Mouse (Mus musculus) intestine, postnatal 0 days (tissue): ENCODE measurements around the gene Zfp423. TPM values are rescaled to one million over a fixed set of nuclear protein-coding genes. Genes with fewer than 3 reads are reported as not detected.

ENCODE experiments used
- ATAC-seq: fragments of 200-750 bp; cut with Nextera tagmentation; 2 replicates; pipeline ENCODE4 v1.8.0; 2017; ENCODE audit warnings: mild to moderate bottlenecking, moderate TSS enrichment, moderate library complexity
- H3K27ac ChIP-seq: fragments of 300-500 bp; sonication (generic); 2 replicates; pipeline ENCODE4 v1.5.1; 2014; ENCODE audit warnings: mild to moderate bottlenecking, low read depth, low read length, moderate library complexity
- H3K27me3 ChIP-seq: fragments of 300-500 bp; sonication (generic); replicated peaks from 2 replicates; pipeline ENCODE4 v1.6.1; 2014; ENCODE audit warnings: low read length, mixed read lengths; ENCODE audit not compliant: control insufficient read depth, insufficient read depth
- H3K36me3 ChIP-seq: fragments of 300-500 bp; sonication (generic); 2 replicates; pipeline ENCODE4 v1.6.1; 2014; ENCODE audit warnings: mild to moderate bottlenecking, moderate library complexity; ENCODE audit not compliant: control insufficient read depth, insufficient read depth
- H3K4me1 ChIP-seq: fragments of 300-500 bp; sonication (generic); replicated peaks from 2 replicates; pipeline ENCODE4 v1.6.1; 2014; ENCODE audit warnings: antibody characterized with exemption, low read length, mixed read lengths; ENCODE audit not compliant: control insufficient read depth, insufficient read depth
- H3K4me2 ChIP-seq: fragments of 300-500 bp; sonication (generic); replicated peaks from 2 replicates; pipeline ENCODE4 v1.6.1; 2014; ENCODE audit warnings: low read depth, mild to moderate bottlenecking, moderate library complexity
- H3K4me3 ChIP-seq: fragments of 300-500 bp; sonication (generic); 2 replicates; pipeline ENCODE4 v1.5.1; 2014; ENCODE audit warnings: low read depth, low read length
- H3K9ac ChIP-seq: fragments of 300-500 bp; sonication (generic); 2 replicates; pipeline ENCODE4 v1.6.1; 2014; ENCODE audit warnings: mild to moderate bottlenecking, low read depth, low read length
- H3K9me3 ChIP-seq: fragments of 300-500 bp; sonication (generic); 2 replicates; pipeline ENCODE4 v1.6.1; 2016; ENCODE audit warnings: mixed run types; ENCODE audit not compliant: control insufficient read depth
- CTCF ChIP-seq: sonication (generic); IDR thresholded peaks from 2 replicates; pipeline ENCODE4 v1.5.1; 2016; ENCODE audit warnings: low read depth, mild to moderate bottlenecking, control low read depth, antibody characterized with exemption, moderate library complexity
- WGBS: fragments of 180-500 bp; shearing (Covaris S2); extraction: QIAGEN DNeasy Blood & Tissue Kit; methylation state at CpG from one replicate; pipeline ENCODE4 v1.1.7; 2014; 5-methylcytosine and 5-hydroxymethylcytosine counted together
- polyA plus RNA-seq: library from polyadenylated mRNA; unstranded; fragments of >200 nt; fragmentation: Nextera tagmentation; extraction: Ambion mirVana; gene quantifications from 2 replicates; pipeline ENCODE4 v1.2.1, GENCODE M21; 2015

Zfp423 gene
- polyA plus RNA-seq, 1 experiment from 2014 or later = 1.6 TPM

DNA sequence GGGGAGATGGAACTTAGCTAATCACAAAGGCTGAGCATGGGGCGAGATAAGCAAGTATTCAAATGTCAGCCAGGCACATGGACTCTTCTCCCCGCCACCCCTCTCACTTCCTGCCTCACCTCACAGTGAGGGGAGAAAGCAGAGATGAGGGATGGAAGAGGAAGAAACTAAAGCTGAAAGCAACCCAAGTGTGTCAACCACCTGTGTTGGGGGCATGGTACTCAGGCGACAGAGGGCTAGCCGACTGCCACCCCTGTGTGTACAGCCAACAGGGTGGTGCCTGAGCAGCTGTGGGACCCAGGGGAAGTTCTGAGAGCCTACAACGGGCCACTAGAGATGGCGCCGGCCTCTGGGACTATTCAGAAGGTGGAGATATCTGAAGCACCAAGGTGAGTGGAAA lies 327.6 kb downstream of the Zfp423 start:
- Histone ChIP-seq H3K27ac (no peak overlapping the region), H3K9me3 (no peaks in the 10 kb centered on the region), H3K4me3 (no peak overlapping the region), H3K4me2 (no peak overlapping the region), H3K27me3 (no peaks in the 10 kb centered on the region), H3K4me1 (no peaks in the 10 kb centered on the region), H3K36me3 (no peaks in the 10 kb centered on the region), H3K9ac (no peak overlapping the region)
- TF ChIP-seq CTCF = no peak
- ATAC-seq = no peak
- 77% methylated on average over 7 of the region's 7 CpGs for WGBS

DNA sequence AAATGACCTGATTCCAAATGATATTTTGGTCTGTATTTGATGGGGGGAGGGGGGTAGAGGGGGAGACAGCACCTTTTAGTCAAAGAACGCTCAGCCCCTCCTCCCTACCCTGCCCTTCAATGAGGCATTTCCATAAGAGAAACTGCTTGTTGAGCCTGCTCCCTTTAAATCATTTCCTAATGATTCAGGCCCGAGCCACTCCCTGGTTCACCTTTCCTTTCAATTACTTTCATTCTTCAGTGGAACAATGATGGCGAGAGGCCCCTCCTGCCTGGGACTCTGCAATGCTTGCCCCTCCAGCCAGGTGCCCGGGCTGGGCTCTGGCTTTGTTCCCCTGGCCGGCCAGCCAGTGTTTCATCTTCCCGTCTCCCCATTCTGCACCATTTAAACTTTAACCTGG lies 329.7 kb downstream of the Zfp423 start:
- no peak for ATAC-seq
- H3K4me2 ChIP-seq = no peak overlapping the region
- 32% methylated on average over 6 of the region's 6 CpGs for WGBS

DNA sequence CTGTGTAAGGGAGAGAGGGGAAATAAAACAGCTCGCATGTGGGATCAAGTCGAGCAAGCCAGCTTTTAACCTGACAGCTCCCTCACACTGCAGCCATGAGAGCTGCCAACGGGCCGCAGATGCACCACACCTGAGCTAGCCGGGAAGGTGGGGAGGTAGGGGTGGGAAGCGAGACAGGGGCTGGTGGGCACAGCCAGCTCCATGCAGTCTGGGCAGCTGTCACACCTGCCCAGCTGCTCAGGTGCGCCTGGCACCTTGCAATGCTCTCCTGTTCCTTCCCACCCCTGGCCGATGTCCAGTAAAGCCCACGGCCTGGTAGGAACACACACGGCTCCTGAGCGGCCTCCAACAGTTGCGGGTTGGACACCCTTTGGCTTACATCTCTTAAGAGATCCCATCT lies 338.2 kb downstream of the Zfp423 start:
- Histone ChIP-seq H3K9ac (no peak overlapping the region), H3K4me3 (no peak overlapping the region), H3K4me1 (no peaks in the 10 kb centered on the region), H3K9me3 (no peaks in the 10 kb centered on the region), H3K4me2 (no peak overlapping the region), H3K27ac (no peak overlapping the region), H3K27me3 (no peaks in the 10 kb centered on the region), H3K36me3 (no peaks in the 10 kb centered on the region)
- ATAC-seq = no peak
- no peak for TF ChIP-seq CTCF
- 75% methylated on average over 12 of the region's 12 CpGs for WGBS

More for the DNA sequence above, 329.7 kb downstream of the Zfp423 start:
- no peaks in the 10 kb centered on the region for H3K9me3 ChIP-seq
- no peaks in the 10 kb centered on the region for H3K27me3 ChIP-seq
- H3K9ac ChIP-seq = no peak overlapping the region
- H3K36me3 ChIP-seq = no peaks in the 10 kb centered on the region
- no peak overlapping the region for H3K4me3 ChIP-seq
- no peak for TF ChIP-seq CTCF
- no peaks in the 10 kb centered on the region for H3K4me1 ChIP-seq
- H3K27ac ChIP-seq = no peak overlapping the region

DNA sequence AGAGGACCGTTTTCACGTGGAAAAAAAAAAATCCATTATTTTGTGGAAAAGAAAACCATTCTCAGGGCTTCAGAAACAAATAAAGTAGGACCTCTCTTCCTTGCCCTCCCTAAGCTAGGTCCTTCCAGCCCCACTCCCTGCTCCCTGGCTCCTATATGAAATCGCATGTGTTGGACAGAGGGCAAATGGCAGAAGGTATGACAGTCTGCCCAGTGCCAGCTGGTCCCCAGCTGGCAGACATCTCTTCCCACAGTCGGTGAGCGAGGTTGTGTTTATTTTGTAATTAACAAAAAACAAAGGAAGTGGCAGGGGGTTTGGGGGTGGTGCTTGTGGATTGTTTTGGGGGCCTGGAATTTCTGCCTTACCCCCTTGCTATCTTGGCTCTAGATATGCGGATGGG lies 339.2 kb downstream of the Zfp423 start:
- no peaks in the 10 kb centered on the region for H3K9me3 ChIP-seq
- no peak for TF ChIP-seq CTCF
- H3K36me3 ChIP-seq = no peaks in the 10 kb centered on the region
- H3K27ac ChIP-seq = no peak overlapping the region
- 63% methylated on average over 6 of the region's 6 CpGs for WGBS
- H3K4me2 ChIP-seq = no peak overlapping the region
- H3K27me3 ChIP-seq = no peaks in the 10 kb centered on the region
- no peak for ATAC-seq
- H3K4me1 ChIP-seq = no peaks in the 10 kb centered on the region
- no peak overlapping the region for H3K9ac ChIP-seq
- no peak overlapping the region for H3K4me3 ChIP-seq

DNA sequence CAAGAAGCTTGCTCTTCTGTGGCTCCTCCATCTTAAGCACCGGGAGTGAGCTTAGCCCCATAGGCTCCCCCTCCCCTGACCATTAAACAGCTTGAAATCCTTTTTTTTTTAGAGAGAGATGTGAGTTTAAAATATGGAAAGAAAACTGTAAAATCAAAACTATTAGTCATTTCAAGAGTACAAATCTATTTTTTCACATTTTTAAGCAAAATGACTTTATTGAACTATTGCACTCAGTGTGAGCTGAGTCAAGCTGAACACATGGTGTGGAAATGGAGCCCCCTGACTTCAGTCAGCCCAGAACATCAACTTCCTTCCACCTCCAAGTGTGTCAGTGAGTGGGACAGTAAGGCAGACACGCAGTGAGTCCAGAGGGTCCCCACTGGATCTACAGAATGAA lies 339.9 kb downstream of the Zfp423 start:
- 76% methylated on average over 2 of the region's 2 CpGs for WGBS
- H3K36me3 ChIP-seq = no peaks in the 10 kb centered on the region
- H3K9me3 ChIP-seq = no peaks in the 10 kb centered on the region
- H3K27me3 ChIP-seq = no peaks in the 10 kb centered on the region
- H3K4me1 ChIP-seq = no peaks in the 10 kb centered on the region
- H3K4me2 ChIP-seq = no peak overlapping the region
- H3K4me3 ChIP-seq = no peak overlapping the region
- no peak overlapping the region for H3K9ac ChIP-seq
- H3K27ac ChIP-seq = no peak overlapping the region
- no peak for ATAC-seq
- no peak for TF ChIP-seq CTCF

DNA sequence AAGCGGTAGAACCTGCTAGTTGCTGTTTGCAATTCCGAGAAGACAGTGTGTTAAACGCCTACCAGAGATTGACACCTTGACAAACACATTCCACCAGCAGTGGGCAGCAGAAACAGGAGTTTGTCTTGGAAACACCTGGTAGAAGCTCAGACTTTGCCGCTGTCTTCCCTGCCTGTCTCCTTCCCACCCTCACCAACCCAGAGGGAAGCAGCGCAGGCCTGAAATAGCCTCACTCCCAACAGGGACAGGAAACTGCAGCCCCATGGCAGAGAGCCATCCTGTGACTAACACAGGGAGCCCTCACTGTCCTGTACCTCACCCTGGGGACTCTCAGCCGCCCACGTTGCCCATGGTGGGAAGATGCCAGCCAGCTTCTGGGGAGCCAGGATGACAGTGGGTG lies 340.3 kb downstream of the Zfp423 start:
- Histone ChIP-seq H3K27ac (no peak overlapping the region), H3K27me3 (no peaks in the 10 kb centered on the region), H3K4me1 (no peaks in the 10 kb centered on the region), H3K9me3 (no peaks in the 10 kb centered on the region), H3K36me3 (no peaks in the 10 kb centered on the region), H3K4me3 (no peak overlapping the region), H3K4me2 (no peak overlapping the region), H3K9ac (no peak overlapping the region)
- WGBS = 30% methylated on average over 7 of the region's 7 CpGs
- TF ChIP-seq CTCF = peak; percentile 22; the same call in 1 of the 2 replicates
- ATAC-seq = no peak

DNA sequence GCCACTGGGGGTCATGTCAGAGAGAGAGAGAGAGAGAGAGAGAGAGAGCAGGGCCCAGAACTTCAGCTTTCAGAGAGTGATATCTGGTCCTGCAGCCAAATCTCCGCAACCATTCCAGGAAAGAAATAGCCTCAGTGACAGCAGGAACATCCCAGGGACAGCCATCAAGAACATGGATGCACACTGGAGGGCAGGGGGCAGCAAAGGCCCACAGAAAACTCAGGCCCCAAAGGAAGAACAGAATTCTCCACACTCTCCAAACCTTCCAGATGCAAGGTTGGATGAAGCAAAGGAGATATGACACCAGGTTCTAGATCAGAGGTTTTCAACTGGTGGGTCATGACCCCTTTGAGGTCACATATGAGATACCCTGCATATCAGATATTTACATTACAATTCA lies 345.7 kb downstream of the Zfp423 start:
- 100% methylated on average over 1 of the region's 1 CpGs for WGBS
- no peaks in the 10 kb centered on the region for H3K4me1 ChIP-seq
- H3K9me3 ChIP-seq = no peaks in the 10 kb centered on the region
- H3K4me2 ChIP-seq = no peak overlapping the region
- peak; percentile 27 for TF ChIP-seq CTCF
- H3K27me3 ChIP-seq = no peaks in the 10 kb centered on the region
- H3K4me3 ChIP-seq = no peak overlapping the region
- H3K27ac ChIP-seq = no peak overlapping the region
- ATAC-seq = no peak
- no peaks in the 10 kb centered on the region for H3K36me3 ChIP-seq
- H3K9ac ChIP-seq = no peak overlapping the region

Other genes with a start within 250 kb of the Zfp423 start
- gene Cnep1r1, start 159.2 kb upstream of the Zfp423 start, polyA plus RNA-seq = 31.0 and 31.4 TPM in 2 replicates
- 10.0 and 10.2 TPM in 2 replicates for gene Heatr3, start 178.3 kb upstream of the Zfp423 start, polyA plus RNA-seq
- gene Tent4b, start 239.6 kb upstream of the Zfp423 start, polyA plus RNA-seq = 5.9 and 6.1 TPM in 2 replicates